Mouse (Mus musculus) myocyte (in vitro differentiated cells): ENCODE measurements around the gene Coa4. TPM values are rescaled to one million over a fixed set of nuclear protein-coding genes. Genes with fewer than 3 reads are reported as not detected.

Source experiments
- H3K27me3 ChIP-seq: one replicate; pipeline ENCODE4 v1.6.1; 2011; ENCODE audit not compliant: control insufficient read depth, insufficient read depth, insufficient read length
- H3K36me3 ChIP-seq: one replicate; pipeline ENCODE4 v1.6.1; 2011; ENCODE audit not compliant: control insufficient read depth, insufficient read depth
- H3K4me2 ChIP-seq: one replicate; pipeline ENCODE4 v1.6.1; 2011; ENCODE audit warnings: low read depth, control low read depth
- H3K4me3 ChIP-seq: one replicate; pipeline ENCODE4 v1.5.1; 2011; ENCODE audit warnings: mild to moderate bottlenecking, control low read depth, moderate library complexity
- H3K79me2 ChIP-seq: one replicate; pipeline ENCODE4 v1.6.1; 2011; ENCODE audit not compliant: control insufficient read depth, insufficient read depth
- H3ac ChIP-seq: one replicate; pipeline ENCODE4 v1.6.1; 2011; ENCODE audit not compliant: control insufficient read depth, insufficient read length
- CEBPB ChIP-seq: IDR thresholded peaks from 2 replicates; pipeline ENCODE4 v1.6.1; 2011; ENCODE audit warnings: mild to moderate bottlenecking, moderate library complexity; ENCODE audit not compliant: poor library complexity, insufficient read depth, severe bottlenecking
- E2F4 ChIP-seq: IDR thresholded peaks from one replicate; pipeline ENCODE4 v1.6.1; 2011; ENCODE audit warnings: mild to moderate bottlenecking, control low read depth, moderate library complexity; ENCODE audit not compliant: insufficient read depth
- MAX ChIP-seq: IDR thresholded peaks from one replicate; pipeline ENCODE4 v1.6.1; 2011; ENCODE audit warnings: low read depth, mild to moderate bottlenecking, control low read depth
- MYOD1 ChIP-seq, 3 experiments: IDR thresholded peaks; one replicate each; pipeline ENCODE4 v1.6.1; 2011; ENCODE audit warnings: control low read depth in 2 of 3, low read depth in 2 of 3, mild to moderate bottlenecking in 2 of 3, moderate library complexity in 1 of 3; ENCODE audit not compliant: insufficient read length in 2 of 3, control insufficient read depth in 1 of 3
- MYOG ChIP-seq, 3 experiments: IDR thresholded peaks; one replicate each; pipeline ENCODE4 v1.6.1; 2011; ENCODE audit warnings: control low read depth in 2 of 3, low read depth in 2 of 3, mild to moderate bottlenecking in 2 of 3; ENCODE audit not compliant: insufficient read length in 2 of 3, control insufficient read depth in 1 of 3, insufficient read depth in 1 of 3
- POLR2A ChIP-seq: IDR thresholded peaks from one replicate; pipeline ENCODE4 v1.6.1; 2011; ENCODE audit warnings: low read depth, mild to moderate bottlenecking, control low read depth, moderate library complexity; ENCODE audit not compliant: insufficient read length
- POLR2AphosphoS2 ChIP-seq: IDR thresholded peaks from one replicate; pipeline ENCODE4 v1.6.1; 2011; ENCODE audit warnings: low read depth, control low read depth; ENCODE audit not compliant: insufficient read length
- REST ChIP-seq: IDR thresholded peaks from one replicate; pipeline ENCODE4 v1.6.1; 2011; ENCODE audit warnings: mild to moderate bottlenecking, control low read depth, moderate library complexity; ENCODE audit not compliant: insufficient read depth, insufficient read length
- SRF ChIP-seq: IDR thresholded peaks from one replicate; pipeline ENCODE4 v1.6.1; 2011; ENCODE audit warnings: low read depth; ENCODE audit not compliant: control insufficient read depth, insufficient read length
- TCF12 ChIP-seq: IDR thresholded peaks from one replicate; pipeline ENCODE4 v1.6.1; 2011; ENCODE audit warnings: mild to moderate bottlenecking, control low read depth; ENCODE audit not compliant: poor library complexity, insufficient read depth, severe bottlenecking
- TCF3 ChIP-seq: IDR thresholded peaks from one replicate; pipeline ENCODE4 v1.6.1; 2011; ENCODE audit warnings: low read depth, control low read depth; ENCODE audit not compliant: insufficient read length
- USF1 ChIP-seq: IDR thresholded peaks from one replicate; pipeline ENCODE4 v1.6.1; 2011; ENCODE audit warnings: low read depth, mild to moderate bottlenecking, control low read depth, moderate library complexity
- polyA plus RNA-seq: library from polyadenylated mRNA; unstranded; fragments of >200 nt; fragmentation: generic; extraction: Trizol; gene quantifications from one replicate; pipeline ENCODE4 v1.2.1, GENCODE M21; 2012; ENCODE audit warnings: missing spikeins

Gene Coa4
- polyA plus RNA-seq, 1 experiment, result 15.5 TPM

- H3ac ChIP-seq, result no peak overlapping the region
- no peak overlapping the region for H3K4me3 ChIP-seq
- TF ChIP-seq SRF (no peak), POLR2A (no peak), USF1 (no peak), REST (no peak), E2F4 (no peak), TCF12 (no peak), POLR2AphosphoS2 (no peak), TCF3 (no peak)
- no peak overlapping the region for H3K4me2 ChIP-seq
- no peaks in the 10 kb centered on the region for H3K36me3 ChIP-seq
- H3K79me2 ChIP-seq, result no peaks in the 10 kb centered on the region
- no peaks in the 10 kb centered on the region for H3K27me3 ChIP-seq
These were observed 30.4 kb upstream of the Coa4 start for GRCm38 (mm10) chr7:100506494-100506893.

DNA sequence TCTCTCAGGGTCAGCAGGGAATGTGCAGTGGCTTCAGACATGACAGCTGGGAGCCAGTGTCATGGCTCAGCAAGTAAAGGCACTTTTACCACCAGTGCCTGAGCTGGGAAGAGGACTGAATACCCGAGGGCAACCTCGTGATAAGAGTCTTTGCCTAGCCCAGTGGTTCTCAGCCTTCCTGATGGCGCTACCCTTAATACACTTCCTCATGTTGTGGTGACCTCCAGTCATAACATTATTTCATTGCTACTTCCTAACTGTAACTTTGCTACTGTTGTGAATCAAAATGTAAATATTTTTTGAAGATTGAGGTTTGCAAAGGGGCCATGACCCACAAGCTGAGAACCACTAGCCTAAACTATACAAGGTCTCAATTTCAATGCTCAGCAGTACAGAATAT lies 28.2 kb upstream of the Coa4 start:
- Histone ChIP-seq H3K27me3 (no peaks in the 10 kb centered on the region), H3K36me3 (no peaks in the 10 kb centered on the region), H3K79me2 (no peaks in the 10 kb centered on the region), H3ac (no peak overlapping the region), H3K4me3 (no peak overlapping the region), H3K4me2 (no peak overlapping the region)
- no peak for TF ChIP-seq MYOD1 (IDR thresholded peaks at IDR 0.05; ENCODE audit: control insufficient read depth in 1 of 3, insufficient read length in 2 of 3, low read depth in 2 of 3)
- no peak for TF ChIP-seq CEBPB
- TF ChIP-seq SRF, result no peak
- TF ChIP-seq MYOG (IDR thresholded peaks at IDR 0.05; ENCODE audit: control insufficient read depth in 1 of 3, insufficient read depth in 1 of 3, insufficient read length in 2 of 3, low read depth in 2 of 3), result no peak
- TF ChIP-seq TCF12, result no peak

DNA sequence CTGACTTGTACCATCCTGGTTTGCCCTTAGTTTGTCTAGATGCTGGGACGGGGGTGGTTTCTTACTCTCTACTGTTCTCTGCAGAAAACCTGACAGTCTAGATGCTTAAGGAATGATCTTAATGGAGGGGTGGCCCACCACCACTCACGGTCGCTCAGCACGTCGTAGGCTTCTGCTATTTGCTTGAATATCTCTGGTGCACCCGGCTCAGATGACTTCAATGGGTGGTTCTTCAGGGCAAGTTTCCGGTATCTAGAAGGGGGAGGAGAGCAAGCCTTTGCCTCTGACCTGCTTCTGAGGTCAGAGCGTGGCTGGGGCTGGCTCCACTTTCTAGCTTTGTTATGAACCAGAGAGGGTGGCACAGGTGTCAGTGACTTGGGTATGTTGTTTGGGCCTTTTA lies 25.3 kb upstream of the Coa4 start:
- Histone ChIP-seq H3K79me2 (no peaks in the 10 kb centered on the region), H3K4me2 (no peak overlapping the region), H3K4me3 (no peak overlapping the region), H3ac (no peak overlapping the region), H3K27me3 (no peaks in the 10 kb centered on the region), H3K36me3 (no peaks in the 10 kb centered on the region)
- TF ChIP-seq MAX, result no peak
- no peak for TF ChIP-seq POLR2A
- no peak for TF ChIP-seq E2F4
- TF ChIP-seq REST, result no peak
- TF ChIP-seq TCF3, result no peak
- no peak for TF ChIP-seq POLR2AphosphoS2
- TF ChIP-seq SRF, result no peak
- TF ChIP-seq TCF12, result no peak
- no peak for TF ChIP-seq USF1
- no peak for TF ChIP-seq CEBPB
- no peak for TF ChIP-seq MYOD1 (IDR thresholded peaks at IDR 0.05; ENCODE audit: control insufficient read depth in 1 of 3, insufficient read length in 2 of 3, low read depth in 2 of 3)
- no peak for TF ChIP-seq MYOG (IDR thresholded peaks at IDR 0.05; ENCODE audit: control insufficient read depth in 1 of 3, insufficient read depth in 1 of 3, insufficient read length in 2 of 3, low read depth in 2 of 3)

GRCm38 (mm10) chr7:100514573-100514972 lies 22.3 kb upstream of the Coa4 start, which contains the start of gene Dnajb13:
Gene Dnajb13, minus strand, starts transcription at chr7:100514960.
- Histone ChIP-seq H3K4me2 (no peak within 1 kb of the TSS), H3K27me3 (no peaks in the 10 kb centered on the region), H3K36me3 (no peaks in the 10 kb centered on the region), H3K4me3 (no peak within 1 kb of the TSS), H3ac (no peak within 1 kb of the TSS), H3K79me2 (no peaks in the 10 kb centered on the region)
- TF ChIP-seq POLR2A, result no peak
- no peak for TF ChIP-seq MAX
- no peak for TF ChIP-seq E2F4
- no peak for TF ChIP-seq REST
- TF ChIP-seq MYOG (IDR thresholded peaks at IDR 0.05; ENCODE audit: control insufficient read depth in 1 of 3, insufficient read depth in 1 of 3, insufficient read length in 2 of 3, low read depth in 2 of 3), result no peak
- TF ChIP-seq CEBPB, result no peak
- no peak for TF ChIP-seq TCF3
- no peak for TF ChIP-seq POLR2AphosphoS2
- no peak for TF ChIP-seq USF1
- TF ChIP-seq TCF12, result no peak

DNA sequence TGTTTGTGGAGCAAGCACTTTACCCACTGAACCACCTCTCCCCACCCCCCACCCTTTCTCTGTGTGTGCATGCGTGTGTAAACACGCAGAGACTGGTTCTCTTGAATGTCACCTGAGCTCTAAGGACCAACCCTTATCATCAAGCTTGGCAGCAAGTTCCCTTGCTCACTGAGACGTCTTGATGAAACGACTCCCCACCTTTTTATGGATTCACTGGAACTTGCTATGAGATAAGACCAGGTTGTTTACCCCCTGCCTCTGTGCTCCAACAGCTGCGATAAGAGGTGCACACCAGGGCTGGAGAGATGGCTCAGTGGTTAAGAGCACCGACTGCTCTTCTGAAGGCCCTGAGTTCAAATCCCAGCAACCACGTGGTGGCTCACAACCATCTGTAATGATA lies 16.7 kb upstream of the Coa4 start:
- H3K36me3 ChIP-seq, result no peaks in the 10 kb centered on the region
- H3K79me2 ChIP-seq, result no peaks in the 10 kb centered on the region
- H3K4me3 ChIP-seq, result no peak overlapping the region
- H3K27me3 ChIP-seq, result peaks cover 5% of the 10 kb centered on the region
- H3ac ChIP-seq, result no peak overlapping the region
- no peak overlapping the region for H3K4me2 ChIP-seq
- TF ChIP-seq POLR2A (no peak), TCF12 (no peak), MYOD1 (IDR thresholded peaks at IDR 0.05; ENCODE audit: control insufficient read depth in 1 of 3, insufficient read length in 2 of 3, low read depth in 2 of 3) (no peak), POLR2AphosphoS2 (no peak), SRF (no peak), TCF3 (no peak), E2F4 (no peak), USF1 (no peak), REST (no peak), MAX (no peak), MYOG (IDR thresholded peaks at IDR 0.05; ENCODE audit: control insufficient read depth in 1 of 3, insufficient read depth in 1 of 3, insufficient read length in 2 of 3, low read depth in 2 of 3) (no peak)
